Mouse (Mus musculus) T-cell, adult 66 days (primary cell): Measurements from ENCODE around the gene Nagpa. TPM values are rescaled to one million over a fixed set of nuclear protein-coding genes. Genes with fewer than 3 reads are reported as not detected.

Source experiments
- total RNA-seq, 2 experiments: library from RNA; stranded (reverse); gene quantifications; 3 replicates in 1 of 2; 4 replicates in 1 of 2; pipeline ENCODE4 v1.2.4; 2023

Nagpa gene
- 10 to 100 TPM; 30.5 to 33.1 TPM for total RNA-seq

GRCm38 (mm10) chr16:5203668-5204433 is at the start of gene Nagpa:
Gene Nagpa, minus strand, starts transcription at chr16:5204012.

DNA sequence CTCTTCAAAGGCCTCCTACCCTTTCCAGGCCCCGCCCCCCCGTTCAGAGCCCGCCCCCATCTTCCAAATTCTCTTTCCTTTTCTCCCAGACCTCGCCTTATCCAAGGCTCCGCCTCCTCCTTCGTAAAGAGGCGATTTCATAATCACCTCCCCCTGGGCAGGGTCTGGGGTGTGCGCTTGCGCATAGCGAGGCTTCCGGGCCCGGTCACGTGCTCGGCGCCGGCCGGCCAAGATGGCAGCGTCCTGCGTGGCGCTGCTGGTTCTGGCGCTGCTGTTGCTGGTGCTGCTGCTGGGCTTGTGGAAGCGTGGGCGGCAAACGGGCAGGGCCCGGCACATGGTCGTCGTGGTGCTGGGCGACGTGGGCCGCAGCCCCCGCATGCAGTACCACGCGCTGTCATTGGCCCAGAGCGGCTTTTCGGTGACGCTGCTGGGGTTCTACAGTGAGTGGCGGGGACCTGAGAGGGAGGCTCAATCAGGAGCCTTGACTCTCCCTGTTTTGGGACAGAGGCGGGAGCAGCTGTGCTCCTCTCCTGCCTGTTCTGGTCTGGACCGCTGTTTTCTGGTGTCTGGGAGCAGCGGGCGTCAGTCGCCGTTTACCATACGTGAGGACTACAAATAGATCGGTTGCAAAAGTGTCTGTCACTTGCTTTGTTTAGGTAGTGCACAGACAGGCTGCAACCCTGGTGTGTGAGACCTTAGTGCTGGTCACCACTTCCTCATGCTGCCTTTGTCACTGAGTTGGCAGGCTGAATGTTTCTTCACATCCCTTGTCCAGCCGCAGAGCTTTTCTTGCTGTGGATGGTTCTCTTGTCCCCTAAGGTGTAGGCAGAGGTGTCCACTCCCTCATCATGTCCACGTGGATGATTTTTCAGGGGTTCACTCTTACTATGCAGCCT is 29.9 kb upstream of the Nagpa start, which contains the start of gene Alg1:
Gene Alg1 (plus strand): TSS at position 204 of the 896 bp plus-strand sequence.

GRCm38 (mm10) chr16:5222140-5222539 is 18.3 kb upstream of the Nagpa start, which contains the start of gene AU021092:
Gene AU021092, minus strand, starts transcription at chr16:5222299.

GRCm38 (mm10) chr16:5147037-5147385 is 56.8 kb downstream of the Nagpa start, which contains the start of gene Sec14l5:
Gene Sec14l5, plus strand, starts transcription at chr16:5147109.

Other genes with a start within 250 kb of the Nagpa start
- 10 to 100 TPM; 62.4 to 77.5 TPM for gene Anks3, start 239.8 kb downstream of the Nagpa start, total RNA-seq
- not detected for gene Sept12, start 206.2 kb downstream of the Nagpa start, total RNA-seq
- gene Smim22, start 196.7 kb downstream of the Nagpa start, total RNA-seq = not detected
- 10 to 100 TPM; 11.3 to 17.4 TPM for gene Rogdi, start 190.5 kb downstream of the Nagpa start, total RNA-seq
- 100 to 1,000 TPM; 113 to 114 TPM for gene Glyr1, start 154.1 kb downstream of the Nagpa start, total RNA-seq
- gene Ubn1, start 154.0 kb downstream of the Nagpa start, total RNA-seq = 100 to 1,000 TPM in 1 of 2 experiments, 10 to 100 TPM in 1; 98.8 to 105 TPM
- not detected for gene Ppl, start 71.6 kb downstream of the Nagpa start, total RNA-seq
- gene Sec14l5, start 56.9 kb downstream of the Nagpa start, total RNA-seq = not detected
- gene AU021092, start 18.3 kb upstream of the Nagpa start, total RNA-seq = not detected
- gene Alg1, start 29.6 kb upstream of the Nagpa start, total RNA-seq = 10 to 100 TPM; 39.3 to 43.1 TPM
- gene Eef2kmt, start 52.0 kb upstream of the Nagpa start, total RNA-seq = 10 to 100 TPM; 24.6 to 26.8 TPM